Mouse (Mus musculus): ENCODE results near the gene Gale.

DNA sequence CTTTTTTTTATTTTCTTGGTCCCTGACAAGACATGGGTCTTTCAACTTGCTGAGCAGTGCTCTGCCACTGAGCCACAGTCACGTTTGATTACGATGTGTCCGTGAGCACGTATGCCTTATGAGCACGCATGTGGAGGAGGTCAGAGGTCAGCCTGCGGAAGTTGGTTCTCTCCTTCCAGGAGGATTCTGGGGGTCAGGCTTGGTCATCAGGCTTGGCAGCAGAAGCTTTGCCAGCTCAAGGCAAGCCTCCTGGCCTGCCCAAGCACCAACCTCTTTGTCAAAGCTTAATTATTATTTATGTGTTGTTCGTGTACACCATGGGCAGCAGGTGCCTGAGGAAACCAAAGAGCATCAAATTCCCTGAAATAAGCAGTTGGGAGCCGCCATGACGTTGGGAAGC lies 35.2 kb upstream of the Gale start:
- TF ChIP-seq POLR2A (IDR thresholded peaks at IDR 0.05; ENCODE audit: borderline replicate concordance, insufficient read depth, low read length) (no peak), CTCF (IDR thresholded peaks at IDR 0.05; ENCODE audit: borderline replicate concordance, insufficient read depth, low read depth, low read length) (no peak)

Measured in cerebellum, adult 2 months (tissue).